Mouse (Mus musculus) midbrain, embryonic 11.5 days (tissue): ENCODE data around the gene Hist1h3f. TPM values are rescaled to one million over a fixed set of nuclear protein-coding genes. Genes with fewer than 3 reads are reported as not detected.
"Not testable (repeated sequence)": the region's sequence is repeated elsewhere in the genome, so short reads cannot be mapped to it uniquely, and the experiment has no call there.

ENCODE experiments used
- ATAC-seq: fragments of 200-750 bp; cut with Nextera tagmentation; 2 replicates; pipeline ENCODE4 v1.8.0; 2017; ENCODE audit warnings: moderate TSS enrichment, moderate library complexity; ENCODE audit not compliant: low FRiP score
- DNase-seq: peaks from one replicate; pipeline ENCODE4 v3.0.0; 2015; ENCODE audit warnings: low spot score; ENCODE audit errors: missing footprints
- H3K27ac ChIP-seq: fragments of 300-500 bp; sonication (generic); 2 replicates; pipeline ENCODE4 v1.5.1; 2014; ENCODE audit warnings: low read depth, low read length
- H3K27me3 ChIP-seq: fragments of 300-500 bp; sonication (generic); 2 replicates; pipeline ENCODE4 v1.6.1; 2014; ENCODE audit warnings: mild to moderate bottlenecking, low read length, moderate library complexity, mixed read lengths; ENCODE audit not compliant: control insufficient read depth, insufficient read depth
- H3K36me3 ChIP-seq: fragments of 300-500 bp; sonication (generic); 2 replicates; pipeline ENCODE4 v1.6.1; 2014; ENCODE audit warnings: mild to moderate bottlenecking, low read length, moderate library complexity, mixed read lengths; ENCODE audit not compliant: control insufficient read depth, insufficient read depth
- H3K4me1 ChIP-seq: fragments of 300-500 bp; sonication (generic); 2 replicates; pipeline ENCODE4 v1.6.1; 2014; ENCODE audit warnings: low read length; ENCODE audit not compliant: control insufficient read depth, insufficient read depth
- H3K4me2 ChIP-seq: fragments of 300-500 bp; sonication (generic); 2 replicates; pipeline ENCODE4 v1.6.1; 2014; ENCODE audit warnings: mild to moderate bottlenecking, moderate library complexity
- H3K4me3 ChIP-seq: fragments of 300-500 bp; sonication (generic); 2 replicates; pipeline ENCODE4 v1.5.1; 2014; ENCODE audit warnings: low read depth, low read length
- H3K9ac ChIP-seq: fragments of 300-500 bp; sonication (generic); 2 replicates; pipeline ENCODE4 v1.6.1; 2014; ENCODE audit warnings: low read length
- H3K9me3 ChIP-seq: fragments of 300-500 bp; sonication (generic); 2 replicates; pipeline ENCODE4 v1.6.1; 2016; ENCODE audit warnings: low read length; ENCODE audit not compliant: control insufficient read depth
- WGBS: fragments of 180-500 bp; shearing (Covaris S2); extraction: QIAGEN DNeasy Blood & Tissue Kit; methylation state at CpG from one replicate; pipeline ENCODE4 v1.1.7; 2014; 5-methylcytosine and 5-hydroxymethylcytosine counted together
- polyA plus RNA-seq: library from polyadenylated mRNA; unstranded; fragments of >200 nt; fragmentation: Nextera tagmentation; extraction: Ambion mirVana; gene quantifications from 2 replicates; pipeline ENCODE4 v1.2.1, GENCODE M21; 2014

Hist1h3f gene
- polyA plus RNA-seq, 1 experiment from 2014 or later: 1.2 TPM

DNA sequence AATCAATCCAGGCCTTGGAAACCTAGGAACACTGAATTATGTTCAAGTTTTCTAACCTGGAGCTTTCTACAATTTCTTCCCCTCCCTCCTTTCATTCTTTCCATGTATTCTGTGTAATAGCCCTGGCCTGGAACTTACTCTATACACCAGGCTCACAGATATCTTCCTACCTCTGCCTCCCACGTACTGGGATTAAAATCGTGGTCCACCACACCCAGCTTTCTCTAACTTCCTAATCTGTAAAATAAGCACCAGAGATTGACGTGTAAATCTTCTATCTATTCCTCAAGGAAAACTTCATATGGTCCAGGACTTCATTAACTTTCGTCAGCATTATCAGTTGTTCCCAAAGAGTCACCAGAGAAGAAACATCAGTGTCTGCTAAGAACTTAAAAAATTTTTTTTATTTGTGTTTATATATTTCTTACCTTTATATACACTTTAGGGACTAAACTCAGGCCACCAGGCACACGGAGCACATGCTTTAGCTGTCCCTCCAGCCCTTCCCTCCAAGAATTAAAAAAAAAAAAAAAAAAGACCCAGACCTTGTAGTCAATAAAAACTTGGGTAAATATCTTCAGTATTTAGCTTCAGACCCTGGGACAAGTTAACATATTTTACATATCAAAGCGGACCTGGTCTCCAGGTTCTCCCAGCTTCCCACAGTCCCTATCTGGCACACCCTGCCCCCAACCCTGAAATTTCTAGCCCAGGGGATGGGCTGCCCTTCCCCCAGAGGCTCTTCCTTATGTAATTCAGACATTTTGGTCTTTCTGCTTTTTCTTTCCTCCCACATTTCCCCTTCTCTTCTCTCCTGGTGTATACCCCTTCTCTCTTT is 38.6 kb downstream of the Hist1h3f start:
- ATAC-seq (no peak), DNase-seq (peak; percentile 93)
- H3K4me1 ChIP-seq: peaks cover 17% of the 10 kb centered on the region; the same call in 1 of the 2 replicates
- no peaks in the 10 kb centered on the region for H3K27me3 ChIP-seq
- H3K4me3 ChIP-seq: peak overlapping the region; percentile 42
- H3K9ac ChIP-seq: peak overlapping the region; percentile 69
- H3K36me3 ChIP-seq: no peaks in the 10 kb centered on the region
- H3K4me2 ChIP-seq: peak overlapping the region; percentile 63
- H3K27ac ChIP-seq: peak overlapping the region; percentile 77
- WGBS: 6% methylated on average over 6 of the region's 6 CpGs
- H3K9me3 ChIP-seq: no peaks in the 10 kb centered on the region

DNA sequence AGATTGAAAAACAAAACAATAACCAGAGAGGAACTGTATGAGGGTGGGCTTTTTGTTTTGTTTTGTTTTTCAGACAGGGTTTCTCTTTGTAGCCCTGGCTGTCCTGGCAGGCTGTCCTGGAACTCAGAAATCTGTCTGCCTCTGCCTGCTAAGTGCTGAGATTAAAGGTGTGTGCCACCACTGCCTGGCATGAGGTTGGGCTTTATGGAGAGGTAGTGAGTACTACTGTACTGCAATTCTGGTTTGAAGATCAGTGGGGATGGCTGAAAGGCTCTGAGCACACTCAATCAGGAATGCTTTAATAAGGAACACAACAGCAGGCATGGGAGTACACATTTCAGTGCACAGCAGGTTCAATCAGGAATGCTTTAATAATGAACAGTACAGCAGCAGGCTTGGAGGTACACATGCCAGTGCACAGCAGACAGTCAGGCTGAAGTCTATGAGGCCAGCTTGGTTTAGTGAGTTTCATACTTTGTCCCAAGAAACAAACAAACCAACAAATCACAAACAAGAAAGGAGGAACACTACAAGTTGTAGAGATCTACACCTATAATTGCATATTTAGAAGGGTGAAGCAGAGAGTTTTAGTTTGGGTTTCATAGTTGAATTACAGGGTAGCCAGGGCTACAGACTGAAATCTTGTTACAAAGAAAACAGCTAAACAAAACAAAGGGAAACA is 39.7 kb downstream of the Hist1h3f start:
- H3K36me3 ChIP-seq: no peaks in the 10 kb centered on the region
- peak overlapping the region; percentile 77 for H3K27ac ChIP-seq
- ATAC-seq (no peak), DNase-seq (peak; percentile 85)
- H3K4me1 ChIP-seq: peaks cover 17% of the 10 kb centered on the region; the same call in 1 of the 2 replicates
- no peaks in the 10 kb centered on the region for H3K9me3 ChIP-seq
- peak overlapping the region; percentile 12 for H3K4me2 ChIP-seq
- H3K9ac ChIP-seq: peak overlapping the region; percentile 22; the same call in 1 of the 2 replicates
- H3K27me3 ChIP-seq: no peaks in the 10 kb centered on the region
- H3K4me3 ChIP-seq: no peak overlapping the region

DNA sequence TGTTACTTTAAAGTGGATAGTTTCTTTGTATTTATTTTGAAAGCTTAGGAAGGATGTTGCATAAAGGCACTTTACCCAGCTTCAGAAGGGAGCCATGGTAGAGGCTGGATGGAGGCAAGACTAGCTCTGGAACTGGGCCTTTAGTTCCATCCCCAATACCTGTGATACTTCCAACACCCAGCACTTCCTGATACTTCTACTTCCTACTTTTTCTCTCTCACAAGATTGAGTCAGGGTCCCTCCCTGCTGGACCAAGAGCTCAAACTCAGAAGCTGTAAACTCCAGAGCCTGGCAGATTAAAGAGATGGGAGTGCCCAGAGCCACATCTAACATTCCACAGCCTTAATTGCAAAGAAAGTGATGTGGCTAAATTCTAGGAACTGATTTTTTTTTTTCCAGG is 40.5 kb downstream of the Hist1h3f start:
- DNase-seq: peak; percentile 90
- no peak for ATAC-seq

DNA sequence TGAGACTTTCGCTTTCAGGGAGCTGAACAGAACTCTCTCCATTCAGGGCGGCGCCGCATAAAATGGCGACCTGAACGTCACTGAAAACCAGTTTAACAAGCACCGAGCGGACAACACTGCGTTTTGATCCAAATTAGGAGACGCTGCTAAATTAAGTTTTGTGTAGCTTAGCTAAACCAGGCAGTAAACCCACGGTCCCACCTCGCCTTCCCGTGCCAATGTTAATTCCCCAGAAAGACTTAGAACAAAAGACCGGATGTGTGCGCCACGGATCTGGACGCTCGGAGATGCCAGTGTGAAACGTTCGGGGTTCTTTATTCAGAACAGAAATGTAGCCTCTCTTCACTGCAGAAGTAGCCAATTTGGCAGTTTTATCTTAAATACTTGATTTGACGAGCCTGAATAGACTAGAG is 41.2 kb downstream of the Hist1h3f start:
- Histone ChIP-seq H3K9me3 (no peaks in the 10 kb centered on the region), H3K36me3 (no peaks in the 10 kb centered on the region), H3K27me3 (no peaks in the 10 kb centered on the region), H3K4me3 (peak overlapping the region; percentile 40), H3K27ac (peak overlapping the region; percentile 98), H3K9ac (peak overlapping the region; percentile 85), H3K4me1 (peaks cover 17% of the 10 kb centered on the region; the same call in 1 of the 2 replicates), H3K4me2 (peak overlapping the region; percentile 78)
- WGBS: under 1% methylated on average over 21 of the region's 21 CpGs
- DNase-seq: peak; percentile 97
- ATAC-seq: peak; percentile 8

More for the DNA sequence above, 40.5 kb downstream of the Hist1h3f start:
- Histone ChIP-seq H3K27me3 (no peaks in the 10 kb centered on the region), H3K9ac (peak overlapping the region; percentile 85), H3K9me3 (no peaks in the 10 kb centered on the region), H3K27ac (peak overlapping the region; percentile 98), H3K4me2 (peak overlapping the region; percentile 78), H3K4me1 (peaks cover 17% of the 10 kb centered on the region; the same call in 1 of the 2 replicates), H3K4me3 (peak overlapping the region; percentile 40; the same call in 1 of the 2 replicates), H3K36me3 (no peaks in the 10 kb centered on the region)

DNA sequence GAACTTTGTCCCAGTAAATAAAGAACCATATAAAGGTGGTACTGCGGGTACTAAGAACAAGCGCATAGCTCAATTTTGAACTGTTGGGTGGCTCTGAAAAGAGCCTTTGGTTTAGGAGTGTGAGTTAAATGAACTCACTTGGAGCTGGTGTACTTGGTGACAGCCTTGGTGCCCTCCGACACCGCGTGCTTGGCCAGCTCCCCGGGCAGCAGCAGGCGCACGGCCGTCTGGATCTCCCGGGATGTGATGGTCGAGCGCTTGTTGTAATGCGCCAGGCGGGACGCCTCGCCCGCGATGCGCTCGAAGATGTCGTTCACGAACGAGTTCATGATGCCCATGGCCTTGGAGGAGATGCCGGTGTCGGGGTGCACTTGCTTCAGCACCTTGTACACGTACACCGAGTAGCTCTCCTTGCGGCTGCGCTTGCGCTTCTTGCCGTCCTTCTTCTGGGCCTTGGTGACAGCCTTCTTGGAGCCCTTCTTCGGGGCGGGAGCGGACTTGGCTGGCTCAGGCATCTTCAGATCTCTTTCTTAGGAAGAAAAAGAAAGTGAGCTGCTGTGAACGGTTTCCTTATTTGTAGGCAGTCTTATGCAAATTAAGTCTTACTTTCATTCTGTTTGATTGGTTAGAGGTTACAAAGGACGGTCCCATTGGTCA is 41.7 kb downstream of the Hist1h3f start:
- H3K9me3 ChIP-seq, H3K27me3 ChIP-seq, H3K36me3 ChIP-seq: not testable (repeated sequence)
- peaks cover 17% of the 10 kb centered on the region; the same call in 1 of the 2 replicates for H3K4me1 ChIP-seq
- peak overlapping the region; percentile 98 for H3K27ac ChIP-seq
- peak; percentile 87 for ATAC-seq
- H3K9ac ChIP-seq: peak overlapping the region; percentile 85
- H3K4me2 ChIP-seq: peak overlapping the region; percentile 78
- H3K4me3 ChIP-seq: peak overlapping the region; percentile 40
- under 1% methylated on average over 28 of the region's 36 CpGs for WGBS
- peak; percentile 99 for DNase-seq

DNA sequence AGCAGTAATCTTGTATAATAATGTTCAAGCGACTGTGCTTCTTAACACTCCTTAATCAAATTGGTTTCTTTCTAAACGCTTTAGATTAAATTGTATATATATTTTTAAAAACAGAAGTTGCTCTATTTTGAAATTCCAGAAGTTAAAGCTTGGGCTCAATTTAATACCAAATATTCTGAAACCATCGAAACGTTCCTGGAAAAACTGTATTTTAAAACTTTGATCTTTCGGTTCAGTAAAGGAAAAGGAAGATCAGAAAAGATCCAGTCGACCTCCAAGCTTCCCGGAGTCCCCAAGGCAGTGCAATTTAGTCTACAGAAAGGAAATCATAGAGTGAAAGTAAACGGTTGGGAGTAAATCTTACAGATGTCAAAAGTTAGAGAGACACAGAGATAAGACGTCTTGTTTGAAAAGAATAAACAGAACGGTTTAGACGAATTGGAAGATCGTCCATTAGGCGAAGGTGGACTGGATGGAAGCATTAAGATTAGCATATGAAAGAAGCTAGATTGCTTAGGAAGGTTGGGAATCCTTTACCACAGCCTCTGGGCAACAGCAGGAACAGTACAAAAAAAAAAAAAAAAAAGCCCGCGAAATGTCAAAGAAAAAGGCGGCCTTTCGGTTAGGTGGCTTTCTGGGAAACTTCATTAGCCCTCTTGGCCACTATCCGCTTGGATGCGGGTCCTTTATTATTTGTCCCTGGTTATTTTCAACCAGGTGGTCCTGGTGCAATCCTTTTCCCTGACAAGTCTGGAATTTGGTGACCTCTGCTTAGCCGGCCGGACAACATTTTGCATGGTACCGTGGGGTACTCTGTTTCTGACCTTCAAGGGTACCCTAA is 42.5 kb downstream of the Hist1h3f start:
- peak overlapping the region; percentile 78 for H3K4me2 ChIP-seq
- H3K4me1 ChIP-seq: peaks cover 17% of the 10 kb centered on the region; the same call in 1 of the 2 replicates
- H3K27ac ChIP-seq: peak overlapping the region; percentile 95
- DNase-seq (peak; percentile 92), ATAC-seq (0 out of 2 replicates have a peak, but pooled peaks have one; percentile 23)
- peak overlapping the region; percentile 23 for H3K4me3 ChIP-seq
- peak overlapping the region; percentile 65 for H3K9ac ChIP-seq
- no peaks in the 10 kb centered on the region for H3K27me3 ChIP-seq
- H3K36me3 ChIP-seq: no peaks in the 10 kb centered on the region
- H3K9me3 ChIP-seq: no peaks in the 10 kb centered on the region
- WGBS: 1% methylated on average over 22 of the region's 22 CpGs

DNA sequence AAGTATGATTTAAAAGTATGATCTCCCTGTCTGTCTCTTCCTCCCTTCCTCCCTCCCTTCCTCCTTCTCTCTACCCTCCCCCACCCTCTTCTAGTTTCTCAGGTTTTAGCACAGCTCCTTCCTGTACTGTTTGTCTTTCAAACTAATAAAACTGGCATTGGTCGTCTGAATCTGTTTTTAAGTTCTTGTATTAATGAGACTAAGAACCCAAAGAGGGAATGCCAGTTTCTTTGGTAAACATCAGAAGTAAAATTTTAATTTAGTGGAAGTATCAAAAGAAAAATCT is 43.0 kb downstream of the Hist1h3f start:
- Histone ChIP-seq H3K36me3 (no peaks in the 10 kb centered on the region), H3K27ac (peak overlapping the region; percentile 95), H3K4me3 (peak overlapping the region; percentile 23; the same call in 1 of the 2 replicates), H3K27me3 (no peaks in the 10 kb centered on the region), H3K9ac (peak overlapping the region; percentile 65), H3K9me3 (no peaks in the 10 kb centered on the region; the same call in 1 of the 2 replicates), H3K4me1 (peaks cover 17% of the 10 kb centered on the region; the same call in 1 of the 2 replicates), H3K4me2 (peak overlapping the region; percentile 78)
- WGBS: 3% methylated on average over 1 of the region's 1 CpGs
- ATAC-seq (no peak), DNase-seq (no peak)

DNA sequence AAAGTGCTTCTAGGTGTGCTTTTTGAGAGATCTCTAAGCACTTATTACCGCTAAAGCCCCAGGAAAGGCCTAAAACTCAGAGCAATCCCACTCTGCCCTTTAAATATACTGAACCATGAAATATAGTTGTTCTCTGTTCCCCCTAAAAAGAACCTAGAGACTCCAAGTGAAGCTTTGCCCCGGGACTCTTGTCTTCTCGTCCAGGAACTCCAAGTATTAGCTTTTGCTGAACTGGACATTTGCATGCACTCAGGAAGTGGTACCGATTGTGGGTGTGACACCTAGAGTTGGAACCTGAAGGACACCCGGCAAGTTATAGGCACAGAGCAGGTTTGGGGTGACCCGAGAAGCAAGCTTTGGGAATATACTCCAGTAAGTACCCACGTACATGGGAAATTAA is 47.4 kb downstream of the Hist1h3f start:
- Histone ChIP-seq H3K27me3 (no peaks in the 10 kb centered on the region), H3K9ac (no peak overlapping the region), H3K9me3 (no peaks in the 10 kb centered on the region; the same call in 1 of the 2 replicates), H3K4me1 (0 out of 2 replicates have a peak, but pooled peaks cover 5% of the 10 kb centered on the region), H3K36me3 (no peaks in the 10 kb centered on the region), H3K4me2 (no peak overlapping the region), H3K27ac (no peak overlapping the region), H3K4me3 (no peak overlapping the region)
- 95% methylated on average over 7 of the region's 7 CpGs for WGBS
- ATAC-seq: no peak
- no peak for DNase-seq
